In the genomic region with DNA sequence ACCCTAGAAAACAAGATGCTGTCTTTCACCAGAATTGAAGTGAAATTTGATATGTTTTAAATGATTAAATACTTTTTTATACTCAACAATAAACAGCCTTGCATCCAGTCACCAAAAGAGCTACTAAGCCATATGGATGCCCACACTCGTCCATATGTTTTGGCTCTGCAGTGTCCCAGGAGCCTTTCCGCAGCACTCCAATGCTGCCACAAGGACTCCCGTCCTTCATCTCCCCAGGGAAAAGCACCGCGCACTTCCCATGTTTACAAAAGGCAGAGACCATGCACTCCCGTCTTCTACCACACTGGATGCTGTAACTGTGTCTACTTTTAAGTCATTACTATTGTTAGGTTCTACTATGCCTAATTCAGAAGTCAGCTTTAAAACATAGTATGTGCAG, we compare ENCODE assay signal across 15 mouse cellular contexts.
DNase-seq lines count a peak whose midpoint lies in the region.
"Had no signal": no experiment of that assay in that cellular context is flagged by ENCODE, and none has a peak within 500 bp of the region (broad histone marks: within the 10 kb centered on the region; RNA-seq: fewer than 3 reads in every experiment).

No protein-coding gene starts in this region.

- intact Hi-C loops in heart, postnatal 14 days (cut with DNase I) = no loop called here

- DNase-seq in heart, adult 11 months = peak; percentile 7
- no peak for DNase-seq in heart, postnatal 14 days
- peak; percentile 41 for DNase-seq in layer of hippocampus, adult 9-11 months
- DNase-seq in layer of hippocampus, postnatal 25 days (ENCODE audit: extremely low spot score in 1 of 2, low spot score in 1 of 2) = no peak
- peak; percentile 58 for DNase-seq in brain, adult 2 months (ENCODE audit: low read depth, low spot score)
- DNase-seq in thymus, postnatal 14 days = no peak
- DNase-seq: adrenal gland, adult 2 months; cerebellum, adult 11-12 months; cerebellum, adult 8-10 months; cerebellum, postnatal 10 days; cerebellum, postnatal 36 days; embryo, embryonic 11 days; gastrocnemius, postnatal 10 days; gastrocnemius, postnatal 36 days; heart, postnatal 36 days had no signal

Comparison
In these comparisons a context has a peak if more than half of its experiments do, and no peak if none do; other contexts are left out.
1. DNase-seq: peak in heart, adult 11 months (single experiment), layer of hippocampus, adult 9-11 months (single experiment) and brain, adult 2 months (single experiment); none in heart, postnatal 14 days (0 of 2), layer of hippocampus, postnatal 25 days (0 of 2) and thymus, postnatal 14 days (single experiment).